Mouse (Mus musculus) neural tube, embryonic 14.5 days (tissue): ENCODE data around the gene Camk2g. TPM values are rescaled to one million over a fixed set of nuclear protein-coding genes. Genes with fewer than 3 reads are reported as not detected.

Experiments used
- microRNA-seq: library from miRNA; unstranded; fragments of <30 nt; microRNA quantifications from one replicate; pipeline ENCODE4, GENCODE M21; 2016
- polyA plus RNA-seq: library from polyadenylated mRNA; unstranded; fragments of >200 nt; fragmentation: Nextera tagmentation; extraction: Ambion mirVana; gene quantifications from 2 replicates; pipeline ENCODE4 v1.2.1, GENCODE M21; 2014

Gene Camk2g
- polyA plus RNA-seq, 1 experiment from 2014 or later: 232 TPM

Small RNAs within 50 kb of the gene (microRNA-seq; reads per million reads assigned to microRNA genes)
- gene Mir6946: not detected

Other genes starting within 250 kb of the Camk2g start
- gene Ppp3cb, start 247.5 kb downstream of the Camk2g start, polyA plus RNA-seq: 130 and 139 TPM in 2 replicates
- gene Usp54, start 153.0 kb downstream of the Camk2g start, polyA plus RNA-seq: 13.6 and 15.1 TPM in 2 replicates
- gene Myoz1, start 137.5 kb downstream of the Camk2g start, polyA plus RNA-seq: 0.31 TPM in 1 of 2 replicates, not detected in the other
- gene Synpo2l, start 125.7 kb downstream of the Camk2g start, polyA plus RNA-seq: 0.19 and 0.23 TPM in 2 replicates
- 74.4 and 87.0 TPM in 2 replicates for gene Sec24c, start 119.8 kb downstream of the Camk2g start, polyA plus RNA-seq
- gene Fut11, start 99.1 kb downstream of the Camk2g start, polyA plus RNA-seq: 20.0 and 30.6 TPM in 2 replicates
- gene Chchd1, start 91.1 kb downstream of the Camk2g start, polyA plus RNA-seq: 172 and 195 TPM in 2 replicates
- 49.2 and 52.8 TPM in 2 replicates for gene Zswim8, start 86.5 kb downstream of the Camk2g start, polyA plus RNA-seq
- gene Ndst2, start 59.5 kb downstream of the Camk2g start, polyA plus RNA-seq: 17.7 and 17.8 TPM in 2 replicates
- 0.19 and 0.26 TPM in 2 replicates for gene Plau, start 42.6 kb upstream of the Camk2g start, polyA plus RNA-seq
- gene Vcl, start 135.3 kb upstream of the Camk2g start, polyA plus RNA-seq: 18.2 and 28.0 TPM in 2 replicates